9 mouse cellular contexts compared by ENCODE assay signal in the genomic region with DNA sequence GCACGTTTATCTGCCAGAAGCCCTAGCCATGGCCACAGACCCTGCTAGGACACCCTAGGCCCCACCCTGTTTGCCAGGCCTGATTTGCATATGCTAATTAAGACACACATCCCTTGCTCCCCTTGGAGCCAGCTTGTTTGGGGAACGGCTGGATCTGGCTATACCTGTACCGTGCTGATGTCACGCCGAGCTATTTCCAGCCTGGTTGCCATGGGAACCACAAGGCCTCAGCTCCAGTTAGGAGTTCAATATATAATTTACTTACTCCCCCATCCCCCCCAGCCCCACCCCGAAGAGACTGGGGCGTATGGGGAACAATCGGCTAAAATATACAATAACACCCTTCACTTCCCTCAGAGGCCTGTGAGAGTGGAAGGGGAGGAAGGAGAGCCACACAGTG. TPM values are rescaled to one million over a fixed set of nuclear protein-coding genes. Genes with fewer than 3 reads are reported as not detected.
DNase-seq lines count a peak whose midpoint lies in the region; ATAC-seq and TF ChIP-seq lines count a peak whose summit lies in the region.
"Had no signal": no experiment of that assay in that cellular context is flagged by ENCODE, and none has a peak within 500 bp of the region (broad histone marks: within the 10 kb centered on the region; RNA-seq: fewer than 3 reads in every experiment).

No protein-coding gene starts in this region.

- H3K4me3 ChIP-seq in intestine, embryonic 15.5 days (replicated peaks) = no peak overlapping the region
- no peak overlapping the region for H3K4me3 ChIP-seq in intestine, postnatal 0 days (ENCODE audit: low read depth, low read length)
- H3K4me3 ChIP-seq in forebrain, embryonic 15.5 days = no peak overlapping the region

- H3K4me2 ChIP-seq in intestine, embryonic 15.5 days (replicated peaks) = 0 out of 2 replicates have a peak overlapping the region, but pooled peaks have one; percentile 5
- H3K4me2 ChIP-seq in intestine, postnatal 0 days (replicated peaks; ENCODE audit: low read depth) = no peak overlapping the region
- H3K4me2 ChIP-seq in forebrain, embryonic 15.5 days (replicated peaks) = peak overlapping the region; percentile 26

- H3K9ac ChIP-seq in intestine, embryonic 15.5 days = no peak overlapping the region
- no peak overlapping the region for H3K9ac ChIP-seq in intestine, postnatal 0 days (ENCODE audit: low read depth, low read length)
- no peak overlapping the region; the same call in 1 of the 2 replicates for H3K9ac ChIP-seq in forebrain, embryonic 15.5 days (replicated peaks)

- intact Hi-C loops in left cerebral cortex, postnatal 36 days (cut with DNase I) = no loop called here

- H3K36me3 ChIP-seq in intestine, embryonic 15.5 days = no peaks in the 10 kb centered on the region
- H3K36me3 ChIP-seq in intestine, postnatal 0 days (ENCODE audit: control insufficient read depth, insufficient read depth) = no peaks in the 10 kb centered on the region
- no peaks in the 10 kb centered on the region for H3K36me3 ChIP-seq in forebrain, embryonic 15.5 days

- H3K27me3 ChIP-seq in intestine, embryonic 15.5 days (replicated peaks) = no peaks in the 10 kb centered on the region
- H3K27me3 ChIP-seq in intestine, postnatal 0 days (replicated peaks; ENCODE audit: control insufficient read depth, insufficient read depth, low read length) = no peaks in the 10 kb centered on the region
- no peaks in the 10 kb centered on the region for H3K27me3 ChIP-seq in forebrain, embryonic 15.5 days

- no peaks in the 10 kb centered on the region for H3K9me3 ChIP-seq in intestine, embryonic 15.5 days
- H3K9me3 ChIP-seq in intestine, postnatal 0 days (ENCODE audit: control insufficient read depth) = no peaks in the 10 kb centered on the region
- no peaks in the 10 kb centered on the region for H3K9me3 ChIP-seq in forebrain, embryonic 15.5 days

- no peak for TF ChIP-seq CTCF in intestine, postnatal 0 days (IDR thresholded peaks at IDR 0.05; ENCODE audit: low read depth)

- DNase-seq in left cerebral cortex, postnatal 36 days (ENCODE audit: low spot score in 2 of 2) = peak; percentile 72 to 81
- peak; percentile 83 to 86 for DNase-seq in right cerebral cortex, adult 2 months (ENCODE audit: low spot score in 2 of 2)
- DNase-seq in adrenal gland, adult 2 months = no peak
- DNase-seq in heart, adult 9 months (ENCODE audit: low spot score in 2 of 2) = no peak
- DNase-seq in cerebellum, postnatal 10 days = no peak

- WGBS in intestine, embryonic 15.5 days = 41% methylated on average over 8 of the region's 8 CpGs
- WGBS in intestine, postnatal 0 days = 49% methylated on average over 8 of the region's 8 CpGs
- 20% methylated on average over 8 of the region's 8 CpGs for WGBS in forebrain, embryonic 15.5 days

- H3K4me1 ChIP-seq in intestine, embryonic 15.5 days (replicated peaks) = peaks cover 69% of the 10 kb centered on the region
- H3K4me1 ChIP-seq in intestine, postnatal 0 days (replicated peaks; ENCODE audit: control insufficient read depth, insufficient read depth, low read length) = no peaks in the 10 kb centered on the region
- H3K4me1 ChIP-seq in forebrain, embryonic 15.5 days = peaks cover 63% of the 10 kb centered on the region

- no peak for ATAC-seq in intestine, embryonic 15.5 days
- no peak for ATAC-seq in intestine, postnatal 0 days
- peak; percentile 41; the same call in 1 of the 2 replicates for ATAC-seq in forebrain, embryonic 15.5 days (replicated peaks)

- H3K27ac ChIP-seq in intestine, embryonic 15.5 days = no peak overlapping the region
- no peak overlapping the region for H3K27ac ChIP-seq in intestine, postnatal 0 days (ENCODE audit: low read depth, low read length)
- peak overlapping the region; percentile 66 for H3K27ac ChIP-seq in forebrain, embryonic 15.5 days (replicated peaks)
- H3K27ac ChIP-seq: macrophage had no signal

RNA-seq across cellular contexts. Expression of gene Tcf20, which starts 45.9 kb away (rescaled TPM):
- polyA plus RNA-seq in intestine, embryonic 15.5 days (2015; fragmentation: Nextera tagmentation; extraction: Ambion mirVana) = 7.0 and 7.7 TPM in 2 replicates
- 3.9 and 4.1 TPM in 2 replicates for polyA plus RNA-seq in intestine, postnatal 0 days (2015; fragmentation: Nextera tagmentation; extraction: Ambion mirVana)
- 18.2 and 18.7 TPM in 2 replicates for polyA plus RNA-seq in forebrain, embryonic 15.5 days (2015; fragmentation: Nextera tagmentation; extraction: Ambion mirVana)
- total RNA-seq in left cerebral cortex, postnatal 36 days (2021) = 100 to 1,000 TPM; 210 to 218 TPM
- total RNA-seq in adrenal gland, adult 2 months (2021) = 100 to 1,000 TPM in 1 of 2 experiments, 10 to 100 TPM in 1; 80.6 to 103 TPM
- polyA plus RNA-seq in adrenal gland, adult 2 months (2012; rRNA removed) = 13.9 and 27.7 TPM in 2 replicates

Comparison
In these comparisons a context has a peak if more than half of its experiments do, and no peak if none do; other contexts are left out.
1. DNase-seq: peak in left cerebral cortex, postnatal 36 days (2 of 2) and right cerebral cortex, adult 2 months (2 of 2); none in adrenal gland, adult 2 months (single experiment), heart, adult 9 months (0 of 2) and cerebellum, postnatal 10 days (0 of 2).